Mouse (Mus musculus) cerebellum, adult 2 months (tissue): ENCODE measurements around the gene G430095P16Rik.

Source experiments
- CTCF ChIP-seq: fragments of 200-500 bp; IDR thresholded peaks from 2 replicates; pipeline ENCODE4 v1.5.1; 2011; ENCODE audit warnings: low read depth, mild to moderate bottlenecking, control low read depth, low read length, moderate library complexity, borderline replicate concordance; ENCODE audit not compliant: insufficient read depth
- POLR2A ChIP-seq: fragments of 200-500 bp; IDR thresholded peaks from 2 replicates; pipeline ENCODE4 v1.6.1; 2011; ENCODE audit warnings: low read length, control low read depth, borderline replicate concordance; ENCODE audit not compliant: insufficient read depth

- TF ChIP-seq POLR2A (no peak), CTCF (no peak)
These were observed 41.3 kb upstream of the G430095P16Rik start for GRCm38 (mm10) chr8:84681476-84681875.
